Comparison of ENCODE assay signal across 21 mouse cellular contexts in the genomic region with DNA sequence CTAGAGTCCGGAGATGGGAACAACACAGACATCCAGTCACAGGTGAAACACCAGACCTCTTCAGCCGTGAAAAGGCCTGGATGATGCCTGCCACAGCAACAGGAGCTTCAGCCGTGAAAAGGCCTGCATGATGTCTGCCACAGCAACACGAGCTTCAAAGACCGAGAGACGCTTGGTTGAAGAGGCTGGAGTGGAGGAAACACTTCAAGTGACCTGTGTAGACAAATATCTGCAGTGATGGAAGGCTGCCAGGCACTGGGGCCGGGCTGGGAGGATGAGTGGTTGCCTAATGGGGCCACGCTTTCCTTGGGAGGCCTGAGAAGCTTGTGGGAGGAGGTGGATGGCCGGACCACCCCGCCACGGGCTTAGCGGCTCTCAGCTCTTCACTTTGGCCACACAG.
DNase-seq lines count a peak whose midpoint lies in the region; ATAC-seq and TF ChIP-seq lines count a peak whose summit lies in the region.
"Had no signal": no experiment of that assay in that cellular context is flagged by ENCODE, and none has a peak within 500 bp of the region (broad histone marks: within the 10 kb centered on the region; RNA-seq: fewer than 3 reads in every experiment).

No protein-coding gene starts in this region.

- H3K4me2 ChIP-seq in embryonic facial prominence, embryonic 13.5 days, result no peak overlapping the region
- no peak overlapping the region for H3K4me2 ChIP-seq in heart, postnatal 0 days (ENCODE audit: low read depth, low read length)
- H3K4me2 ChIP-seq in forebrain, embryonic 14.5 days (ENCODE audit: low read length), result no peak overlapping the region
- H3K4me2 ChIP-seq: embryonic facial prominence, embryonic 15.5 days; hindbrain, embryonic 15.5 days; limb, embryonic 12.5 days had no signal

- no peaks in the 10 kb centered on the region for H3K36me3 ChIP-seq in embryonic facial prominence, embryonic 13.5 days
- no peaks in the 10 kb centered on the region for H3K36me3 ChIP-seq in embryonic facial prominence, embryonic 10.5 days (replicated peaks)
- no peaks in the 10 kb centered on the region for H3K36me3 ChIP-seq in heart, postnatal 0 days (replicated peaks; ENCODE audit: control insufficient read depth, insufficient read depth, low read length)
- H3K36me3 ChIP-seq in forebrain, embryonic 14.5 days (ENCODE audit: control insufficient read depth, insufficient read depth, low read length), result no peaks in the 10 kb centered on the region
- H3K36me3 ChIP-seq: embryonic facial prominence, embryonic 15.5 days; hindbrain, embryonic 15.5 days; limb, embryonic 12.5 days had no signal

- ATAC-seq in embryonic facial prominence, embryonic 13.5 days (ENCODE audit: insufficient number of reproducible peaks, insufficient read depth, low FRiP score, low TSS enrichment, low read depth), result no peak
- ATAC-seq in heart, postnatal 0 days (ENCODE audit: insufficient read depth, low read depth), result peak; percentile 52
- ATAC-seq in granulocyte monocyte progenitor cell, adult 5-6 weeks (replicated peaks; ENCODE audit: poor library complexity, severe bottlenecking), result no peak
- no peak for ATAC-seq in forebrain, embryonic 14.5 days
- ATAC-seq: CD4-positive, CD25-positive, alpha-beta regulatory T cell, adult 4 months; intestine, embryonic 16.5 days; midbrain, embryonic 16.5 days had no signal

- peak overlapping the region; percentile 21; the same call in 1 of the 2 replicates for H3K9ac ChIP-seq in embryonic facial prominence, embryonic 13.5 days
- no peak overlapping the region for H3K9ac ChIP-seq in heart, postnatal 0 days (replicated peaks; ENCODE audit: low read depth, low read length)
- no peak overlapping the region for H3K9ac ChIP-seq in forebrain, embryonic 14.5 days (ENCODE audit: low read length)
- H3K9ac ChIP-seq: embryonic facial prominence, embryonic 15.5 days; hindbrain, embryonic 15.5 days; limb, embryonic 12.5 days; liver, embryonic 14.5 days had no signal

- no peak for TF ChIP-seq EP300 in heart, postnatal 0 days (IDR thresholded peaks at IDR 0.05; ENCODE audit: low read depth)

- intact Hi-C loops in heart, postnatal 14 days (cut with DNase I), result no loop called here

- 68% methylated on average over 12 of the region's 12 CpGs for WGBS in embryonic facial prominence, embryonic 13.5 days
- WGBS in embryonic facial prominence, embryonic 10.5 days, result 78% methylated on average over 12 of the region's 12 CpGs
- WGBS in heart, postnatal 0 days, result 29% methylated on average over 12 of the region's 12 CpGs
- 74% methylated on average over 12 of the region's 12 CpGs for WGBS in forebrain, embryonic 14.5 days

- no peak for DNase-seq in embryonic facial prominence, embryonic 10.5 days (ENCODE audit: low spot score)
- DNase-seq in heart, postnatal 0 days (ENCODE audit: low spot score), result no peak
- no peak for DNase-seq in heart, postnatal 14 days
- peak; percentile 24 for DNase-seq in NIH3T3 (ENCODE audit: low read depth)
- peak; percentile 78 for DNase-seq in lung, postnatal 10 days
- no peak for DNase-seq in forebrain, embryonic 14.5 days (ENCODE audit: low spot score)
- DNase-seq: adrenal gland, postnatal 10 days; cerebellum, adult 18-20 months; kidney, postnatal 14 days; thymus, adult 18-20 months had no signal

- H3K4me1 ChIP-seq in embryonic facial prominence, embryonic 13.5 days, result peaks cover 15% of the 10 kb centered on the region
- H3K4me1 ChIP-seq in embryonic facial prominence, embryonic 10.5 days, result peaks cover 34% of the 10 kb centered on the region
- H3K4me1 ChIP-seq in heart, postnatal 0 days (ENCODE audit: control insufficient read depth, insufficient read depth), result peaks cover 4% of the 10 kb centered on the region; the same call in 1 of the 2 replicates
- no peaks in the 10 kb centered on the region for H3K4me1 ChIP-seq in forebrain, embryonic 14.5 days (ENCODE audit: control insufficient read depth, insufficient read depth, low read length)
- H3K4me1 ChIP-seq: hindbrain, embryonic 15.5 days; megakaryocyte, embryonic 14.5 days had no signal

- no peak overlapping the region for H3K4me3 ChIP-seq in embryonic facial prominence, embryonic 13.5 days
- no peak overlapping the region for H3K4me3 ChIP-seq in embryonic facial prominence, embryonic 10.5 days
- H3K4me3 ChIP-seq in heart, postnatal 0 days (ENCODE audit: low read depth, low read length), result no peak overlapping the region
- H3K4me3 ChIP-seq in forebrain, embryonic 14.5 days (ENCODE audit: low read depth, low read length), result no peak overlapping the region
- H3K4me3 ChIP-seq: embryonic facial prominence, embryonic 15.5 days; hindbrain, embryonic 15.5 days; left cerebral cortex, adult 2 months; limb, embryonic 12.5 days; megakaryocyte, embryonic 14.5 days had no signal

- H3K9me3 ChIP-seq in embryonic facial prominence, embryonic 13.5 days, result no peaks in the 10 kb centered on the region
- no peaks in the 10 kb centered on the region for H3K9me3 ChIP-seq in embryonic facial prominence, embryonic 10.5 days
- no peaks in the 10 kb centered on the region for H3K9me3 ChIP-seq in heart, postnatal 0 days (replicated peaks; ENCODE audit: control insufficient read depth, low read length)
- H3K9me3 ChIP-seq in forebrain, embryonic 14.5 days (replicated peaks; ENCODE audit: control insufficient read depth, low read length), result no peaks in the 10 kb centered on the region
- H3K9me3 ChIP-seq: embryonic facial prominence, embryonic 15.5 days; hindbrain, embryonic 15.5 days; limb, embryonic 12.5 days; megakaryocyte, embryonic 14.5 days had no signal

- H3K27ac ChIP-seq in embryonic facial prominence, embryonic 13.5 days, result no peak overlapping the region
- no peak overlapping the region for H3K27ac ChIP-seq in embryonic facial prominence, embryonic 10.5 days (replicated peaks)
- no peak overlapping the region for H3K27ac ChIP-seq in heart, postnatal 0 days (ENCODE audit: low read depth)
- H3K27ac ChIP-seq in forebrain, embryonic 14.5 days (ENCODE audit: low read depth, low read length), result no peak overlapping the region
- H3K27ac ChIP-seq: embryonic facial prominence, embryonic 15.5 days; hindbrain, embryonic 15.5 days; left cerebral cortex, adult 2 months; limb, embryonic 12.5 days; liver, embryonic 14.5 days had no signal

- H3K27me3 ChIP-seq in embryonic facial prominence, embryonic 13.5 days, result peaks cover 26% of the 10 kb centered on the region
- H3K27me3 ChIP-seq in embryonic facial prominence, embryonic 10.5 days (replicated peaks; ENCODE audit: low read depth, poor library complexity, severe bottlenecking), result peaks cover 66% of the 10 kb centered on the region
- H3K27me3 ChIP-seq in heart, postnatal 0 days (ENCODE audit: control insufficient read depth, insufficient read depth, low read length), result peaks cover 9% of the 10 kb centered on the region; the same call in 1 of the 2 replicates
- H3K27me3 ChIP-seq in forebrain, embryonic 14.5 days (replicated peaks; ENCODE audit: control insufficient read depth, insufficient read depth, low read length), result 0 out of 2 replicates have a peak, but pooled peaks cover 5% of the 10 kb centered on the region
- H3K27me3 ChIP-seq: embryonic facial prominence, embryonic 15.5 days had no signal

- TF ChIP-seq CTCF in heart, postnatal 0 days (IDR thresholded peaks at IDR 0.05; ENCODE audit: low read depth), result no peak

Comparison
In these comparisons a context has a peak if more than half of its experiments do, and no peak if none do; other contexts are left out.
1. DNase-seq: peak in NIH3T3 (single experiment) and lung, postnatal 10 days (single experiment); none in embryonic facial prominence, embryonic 10.5 days (single experiment), heart, postnatal 0 days (single experiment), heart, postnatal 14 days (0 of 2) and forebrain, embryonic 14.5 days (single experiment).